In the genomic region with DNA sequence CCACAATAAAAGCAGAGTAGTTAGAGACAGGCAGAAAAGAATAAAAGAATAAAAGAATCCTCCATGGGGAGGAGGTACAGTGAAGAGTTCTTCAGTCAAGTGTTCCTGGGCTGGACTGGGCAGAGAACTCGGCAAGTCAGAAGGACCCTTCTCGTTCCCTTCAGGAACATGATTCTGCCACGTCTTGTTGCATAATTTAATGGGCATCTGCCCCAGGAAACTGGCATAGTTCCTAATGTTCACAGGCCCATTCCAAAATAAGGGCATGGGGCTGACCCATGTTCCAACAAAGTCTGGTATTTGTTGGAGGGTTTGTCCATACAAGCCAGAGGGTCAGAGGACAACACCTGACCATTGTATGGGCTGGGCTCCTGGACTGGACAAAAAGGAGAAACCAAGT, we compare ENCODE assay signal across 19 mouse cellular contexts.
"Had no signal": no experiment of that assay in that cellular context is flagged by ENCODE, and none has a peak within 500 bp of the region (broad histone marks: within the 10 kb centered on the region; RNA-seq: fewer than 3 reads in every experiment).

No protein-coding gene starts in this region.

- H3K27me3 ChIP-seq: intestine, embryonic 15.5 days; limb, embryonic 13.5 days; liver, embryonic 15.5 days; lung, embryonic 15.5 days had no signal

- H3K4me3 ChIP-seq: intestine, embryonic 15.5 days; layer of hippocampus, adult 2 months; limb, embryonic 10.5 days; limb, embryonic 13.5 days; liver, embryonic 15.5 days; lung, embryonic 15.5 days had no signal

- H3K4me2 ChIP-seq: intestine, embryonic 15.5 days; limb, embryonic 13.5 days; liver, embryonic 15.5 days; lung, embryonic 15.5 days; midbrain, embryonic 11.5 days had no signal

- H3K36me3 ChIP-seq: intestine, embryonic 15.5 days; limb, embryonic 10.5 days; limb, embryonic 13.5 days; liver, embryonic 15.5 days; lung, embryonic 15.5 days had no signal

- H3K4me1 ChIP-seq: limb, embryonic 10.5 days; limb, embryonic 13.5 days; lung, embryonic 15.5 days had no signal

- H3K9ac ChIP-seq: intestine, embryonic 15.5 days; limb, embryonic 13.5 days; liver, embryonic 15.5 days; lung, embryonic 15.5 days had no signal

- H3K9me3 ChIP-seq: intestine, embryonic 15.5 days; limb, embryonic 10.5 days; limb, embryonic 13.5 days; liver, embryonic 15.5 days; lung, embryonic 15.5 days had no signal

- DNase-seq: kidney, adult 11 months; kidney, postnatal 25 days; layer of hippocampus, adult 9-11 months; liver; midbrain, embryonic 14.5 days; right cerebral cortex, postnatal 14 days; right cerebral cortex, postnatal 4 days; thymus, adult 2 months; thymus, postnatal 14 days; thymus, postnatal 4 days had no signal

- H3K27ac ChIP-seq: intestine, embryonic 15.5 days; kidney, postnatal 0 days; layer of hippocampus, adult 2 months; limb, embryonic 10.5 days; limb, embryonic 13.5 days; liver, embryonic 15.5 days; lung, embryonic 15.5 days; stomach, postnatal 0 days had no signal

- ATAC-seq: intestine, embryonic 15.5 days had no signal
